Mouse (Mus musculus) spleen, adult 12 weeks (tissue): Measurements from ENCODE around the gene Angptl1.

Experiments
- DNase-seq: peaks from one replicate; pipeline ENCODE4 v3.0.0; 2022; ENCODE audit warnings: low spot score

Gene Angptl1

GRCm38 (mm10) chr1:156838177-156838576 lies at the start of gene Angptl1:
TSS of gene Angptl1 (plus strand) at chr1:156838562.
- no peak for DNase-seq

DNA sequence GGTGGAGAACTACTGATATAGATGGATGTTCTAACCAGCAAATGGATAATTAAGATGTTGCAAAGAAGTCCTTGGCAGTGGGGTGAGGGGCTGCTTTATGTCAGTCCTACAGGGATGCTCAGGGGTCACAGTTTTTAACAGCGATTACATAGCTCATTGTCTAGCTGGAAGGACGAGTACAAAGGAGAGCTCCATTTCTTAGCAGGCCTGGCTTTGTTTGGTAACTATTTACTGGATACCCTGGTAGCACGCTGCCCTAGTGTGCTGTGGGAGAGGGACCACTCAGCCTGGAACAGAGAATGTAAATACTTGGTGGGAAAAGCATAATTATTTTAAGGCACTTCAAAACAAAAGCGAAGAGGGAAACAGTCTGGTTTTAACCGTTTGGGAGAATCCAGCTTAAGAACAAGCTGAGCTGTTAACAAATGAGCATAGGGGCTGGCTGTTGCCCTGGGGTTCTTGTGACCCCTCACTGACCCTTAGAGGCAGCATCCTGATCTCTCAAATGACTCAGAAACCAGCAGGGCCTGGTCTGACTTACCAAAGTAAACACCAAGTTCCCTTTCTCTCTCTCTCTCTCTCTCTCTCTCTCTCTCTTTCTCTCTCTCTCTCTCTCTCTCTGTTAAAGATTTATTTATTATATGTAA lies 48.4 kb upstream of the Angptl1 start:
- no peak for DNase-seq

GRCm38 (mm10) chr1:156796251-156796650 lies 42.1 kb upstream of the Angptl1 start:
- DNase-seq, result no peak

DNA sequence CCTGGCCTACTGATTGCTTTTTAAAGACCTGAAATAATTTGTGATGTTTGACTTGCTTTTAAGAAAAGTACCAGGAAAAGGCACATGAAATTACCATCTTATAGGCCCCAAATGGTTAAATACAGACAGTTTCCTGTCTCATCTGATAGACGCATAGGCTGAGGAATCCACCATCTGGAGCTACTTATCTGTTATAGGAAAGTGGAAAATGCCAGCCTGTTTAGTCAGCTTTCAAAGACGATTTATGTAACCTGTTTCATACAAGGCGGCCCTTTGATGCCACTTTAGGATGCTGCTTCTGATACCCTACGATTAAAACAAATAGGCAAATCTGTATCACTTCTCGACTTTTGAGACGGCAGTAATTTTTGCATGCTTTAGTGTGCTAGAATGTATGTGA lies 37.1 kb upstream of the Angptl1 start:
- no peak for DNase-seq

- DNase-seq, result no peak
These were observed 30.0 kb upstream of the Angptl1 start for GRCm38 (mm10) chr1:156808332-156808731.

DNA sequence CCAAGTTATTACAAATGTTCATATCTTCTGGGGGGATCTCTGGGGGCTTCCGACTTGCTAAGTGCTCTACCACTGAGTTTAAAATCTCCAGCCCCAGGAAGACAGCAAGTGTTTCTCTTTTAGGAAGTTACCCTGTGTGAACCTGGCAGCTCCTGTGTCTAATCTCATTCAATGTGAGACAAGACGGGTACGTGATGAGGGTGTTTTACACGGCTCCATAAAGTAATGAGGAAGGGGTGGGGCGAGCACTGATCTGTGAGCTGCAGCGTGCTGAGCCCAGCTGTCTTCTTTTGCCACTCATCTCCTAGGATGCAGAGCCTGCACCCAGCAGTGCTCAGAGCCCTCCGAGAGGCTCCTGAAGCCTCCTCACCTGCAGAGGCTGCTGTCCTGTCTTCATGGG lies 26.4 kb upstream of the Angptl1 start:
- no peak for DNase-seq

GRCm38 (mm10) chr1:156812716-156813115 lies 25.6 kb upstream of the Angptl1 start:
- DNase-seq, result no peak

DNA sequence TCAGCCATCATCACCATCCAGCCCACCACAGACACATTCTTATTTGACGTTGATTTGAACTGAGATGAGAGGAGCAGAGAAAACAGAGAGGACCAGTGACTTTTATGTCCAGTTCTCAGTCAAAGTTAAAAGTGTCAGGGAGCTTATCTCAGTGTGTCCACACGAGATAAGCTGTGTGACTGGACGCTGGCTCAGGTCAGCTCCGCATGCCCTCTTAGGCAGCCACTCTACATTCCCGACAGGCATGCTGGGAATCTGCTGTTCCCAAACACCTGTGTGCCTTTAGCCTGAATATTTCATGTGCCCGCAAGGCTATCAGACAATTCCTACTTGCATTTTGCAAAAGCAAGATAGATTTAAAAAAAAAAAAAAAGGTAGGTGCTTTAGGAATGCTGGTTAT lies 24.9 kb upstream of the Angptl1 start:
- no peak for DNase-seq

DNA sequence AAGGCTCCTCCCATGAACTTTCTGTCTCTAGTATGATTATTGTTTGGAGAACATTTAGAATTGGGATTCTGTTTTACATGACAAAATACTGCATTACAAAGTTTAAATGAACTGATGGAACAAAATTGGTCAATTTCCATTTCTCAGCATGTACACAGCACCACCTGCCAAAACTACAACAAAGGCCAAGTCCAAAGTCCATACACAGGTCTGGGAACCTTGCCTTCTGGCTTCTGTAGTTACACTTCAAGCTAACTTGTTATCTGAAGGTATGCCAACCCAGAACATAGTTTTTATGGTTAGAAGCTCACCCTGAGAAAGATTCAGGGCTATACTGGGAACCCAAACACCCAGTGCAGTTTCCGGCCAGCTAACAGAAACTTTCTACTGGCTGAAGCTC lies 19.1 kb upstream of the Angptl1 start:
- DNase-seq, result no peak

DNA sequence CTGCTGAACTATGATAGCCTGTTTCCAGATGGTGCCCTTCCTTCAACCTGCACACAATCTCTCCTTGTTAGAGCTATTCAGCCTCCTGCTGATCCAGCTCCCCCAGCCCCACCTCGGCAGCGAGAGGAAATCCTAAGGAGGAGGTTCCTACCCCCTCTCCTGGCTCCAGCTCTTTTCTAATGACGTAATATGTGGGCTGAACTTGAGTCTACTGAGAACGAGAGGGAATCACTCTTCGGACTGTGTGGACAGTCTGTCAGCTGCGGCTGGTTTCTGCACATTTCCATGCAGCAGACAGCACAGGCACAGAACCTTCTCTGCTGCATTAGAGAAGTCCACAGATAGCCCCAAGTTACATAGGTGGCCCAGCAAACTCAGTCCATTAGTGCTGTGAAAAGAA lies 333 bp downstream of the Angptl1 start:
- no peak for DNase-seq

- DNase-seq, result no peak
These were observed 3.4 kb downstream of the Angptl1 start for GRCm38 (mm10) chr1:156841625-156842339.

DNA sequence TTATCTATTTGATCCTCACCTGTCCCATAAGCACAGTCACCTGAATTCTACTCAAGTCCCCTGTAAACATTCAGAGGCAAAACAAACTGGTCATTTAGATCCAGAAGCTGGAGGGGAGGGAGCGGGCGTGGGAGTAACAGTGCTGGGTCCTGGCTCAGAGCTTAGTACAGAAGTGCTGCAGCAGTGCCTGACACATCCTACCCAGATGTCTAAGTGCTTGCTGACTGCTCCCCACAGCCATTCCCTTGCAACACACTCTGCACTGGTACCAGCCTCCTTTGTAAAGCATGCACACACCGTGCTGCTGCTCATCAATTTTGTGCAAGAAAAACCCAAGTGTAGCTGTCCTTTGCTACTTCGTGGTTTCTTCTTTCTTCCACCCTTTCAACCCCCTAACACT lies 8.7 kb downstream of the Angptl1 start:
- no peak for DNase-seq

DNA sequence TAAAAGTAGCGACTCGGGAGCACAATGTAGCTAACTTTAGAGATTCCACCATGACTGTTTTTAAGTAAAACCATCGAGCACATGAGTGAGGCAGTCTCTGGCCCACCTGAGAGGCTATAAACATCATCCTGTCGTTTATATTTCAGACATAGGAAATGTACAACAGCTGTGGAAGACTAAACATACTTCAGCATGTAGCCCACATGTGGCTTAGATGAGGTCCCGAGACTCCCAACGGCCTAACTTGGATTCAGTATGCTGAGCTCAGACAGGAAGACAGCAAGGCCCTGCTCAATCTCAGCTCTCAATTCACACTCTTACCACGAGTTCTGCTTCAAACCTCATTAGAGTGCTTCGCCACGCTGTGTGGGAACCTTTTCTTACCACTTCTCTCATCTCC lies 14.0 kb downstream of the Angptl1 start:
- no peak for DNase-seq

- no peak for DNase-seq
These were observed 14.5 kb downstream of the Angptl1 start for GRCm38 (mm10) chr1:156852872-156853271.

GRCm38 (mm10) chr1:156854558-156854957 lies 16.2 kb downstream of the Angptl1 start:
- no peak for DNase-seq

- no peak for DNase-seq
These were observed 18.3 kb downstream of the Angptl1 start for GRCm38 (mm10) chr1:156856666-156857065.

- no peak for DNase-seq
These were observed 20.8 kb downstream of the Angptl1 start for GRCm38 (mm10) chr1:156859156-156859555.

- DNase-seq, result no peak
These were observed 21.4 kb downstream of the Angptl1 start for GRCm38 (mm10) chr1:156859711-156860250.

GRCm38 (mm10) chr1:156860266-156860665 lies 21.9 kb downstream of the Angptl1 start:
- no peak for DNase-seq

- DNase-seq, result peak; percentile 4
These were observed 23.2 kb downstream of the Angptl1 start for GRCm38 (mm10) chr1:156861475-156862043.

- DNase-seq, result no peak
These were observed 25.4 kb downstream of the Angptl1 start for GRCm38 (mm10) chr1:156863726-156864125.

DNA sequence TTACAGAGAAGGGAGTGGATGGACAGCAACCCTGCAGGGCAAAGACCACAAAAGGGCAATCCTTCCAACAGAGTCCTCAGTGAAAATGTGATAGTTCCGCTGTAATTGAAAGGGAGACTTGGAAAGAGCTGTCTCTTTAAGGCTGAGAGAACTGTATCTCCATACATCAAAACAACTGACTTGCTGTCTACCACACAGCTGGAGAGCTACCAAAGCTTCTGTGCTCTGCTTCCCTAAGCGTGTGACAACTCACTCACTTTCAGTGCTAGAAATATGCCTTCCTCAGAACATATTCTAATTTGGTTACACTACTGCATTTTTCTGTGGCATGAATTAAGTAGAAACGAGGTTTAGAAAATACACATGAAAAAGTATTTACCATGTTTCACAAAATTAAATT lies 25.9 kb downstream of the Angptl1 start:
- DNase-seq, result no peak

- no peak for DNase-seq
These were observed 31.7 kb downstream of the Angptl1 start for GRCm38 (mm10) chr1:156870028-156870427.
